ENCODE assay signal across 27 mouse cellular contexts in genomic region chr3:79443850-79444249, GRCm38 (mm10).
DNase-seq lines count a peak whose midpoint lies in the region; ATAC-seq and TF ChIP-seq lines count a peak whose summit lies in the region.
"Had no signal": no experiment of that assay in that cellular context is flagged by ENCODE, and none has a peak within 500 bp of the region (broad histone marks: within the 10 kb centered on the region; RNA-seq: fewer than 3 reads in every experiment).

No protein-coding gene starts in this region.

- WGBS in lung, embryonic 14.5 days: 71% methylated on average over 4 of the region's 4 CpGs

- intact Hi-C loops in left cerebral cortex, postnatal 14 days (cut with DNase I): no loop called here

- H3K36me3 ChIP-seq in lung, embryonic 14.5 days (ENCODE audit: insufficient read depth): no peaks in the 10 kb centered on the region
- H3K36me3 ChIP-seq: heart, embryonic 15.5 days; hindbrain, embryonic 15.5 days; intestine, embryonic 15.5 days; limb, embryonic 12.5 days; liver, embryonic 13.5 days; midbrain, embryonic 15.5 days; neural tube, embryonic 12.5 days had no signal

- CTCF ChIA-PET in Patski (lab: Charles Lee): interaction anchor here (1.1 to 2.4 kb wide), 6 partner anchors 11 to 241 kb away, joined by 3 to 11 read pairs (median 5); no protein-coding TSS in a partner anchor

- no peak for ATAC-seq in CD4-positive, CD25-positive, alpha-beta regulatory T cell, adult 4 months
- ATAC-seq in lung, embryonic 14.5 days (ENCODE audit: insufficient read depth): no peak
- ATAC-seq in Patski: no peak
- ATAC-seq: forebrain, embryonic 13.5 days; intestine, embryonic 15.5 days; midbrain, embryonic 15.5 days had no signal

- H3K9me3 ChIP-seq in lung, embryonic 14.5 days (ENCODE audit: low read depth, low read length): no peaks in the 10 kb centered on the region
- H3K9me3 ChIP-seq: heart, embryonic 15.5 days; hindbrain, embryonic 15.5 days; intestine, embryonic 15.5 days; liver, embryonic 13.5 days; midbrain, embryonic 15.5 days; neural tube, embryonic 12.5 days had no signal

- H3K9ac ChIP-seq in lung, embryonic 14.5 days: no peak overlapping the region
- H3K9ac ChIP-seq: forebrain, embryonic 13.5 days; heart, embryonic 15.5 days; hindbrain, embryonic 15.5 days; intestine, embryonic 15.5 days; limb, embryonic 12.5 days; liver, embryonic 13.5 days; midbrain, embryonic 15.5 days; neural tube, embryonic 12.5 days had no signal

- no peak overlapping the region for H3K27ac ChIP-seq in lung, embryonic 14.5 days (ENCODE audit: low read depth)
- H3K27ac ChIP-seq: forebrain, embryonic 13.5 days; gastrocnemius, adult 2 months; heart, embryonic 15.5 days; hindbrain, embryonic 15.5 days; intestine, embryonic 15.5 days; left cerebral cortex, adult 2 months; limb, embryonic 12.5 days; liver, embryonic 13.5 days; macrophage; midbrain, embryonic 15.5 days; neural tube, embryonic 12.5 days had no signal

- peak; percentile 5 for DNase-seq in CD4-positive, CD25-positive, alpha-beta regulatory T cell, adult 2 months (ENCODE audit: low read depth, low spot score)
- DNase-seq in lung, embryonic 14.5 days: no peak
- DNase-seq in lung, postnatal 36 days: no peak
- DNase-seq in Patski (ENCODE audit: low read depth, low spot score): no peak
- no peak for DNase-seq in urinary bladder, adult 2 months (ENCODE audit: low spot score)
- DNase-seq in left cerebral cortex, postnatal 14 days (ENCODE audit: low spot score in 2 of 2): no peak
- DNase-seq: adrenal gland, postnatal 10 days; cerebellum, adult 2 months; cerebellum, postnatal 36 days; embryo, embryonic 11 days; gastrocnemius, adult 2 months; heart, postnatal 4 days; kidney, postnatal 4 days; liver, embryonic 13.5 days; right cerebral cortex, postnatal 14 days; thymus, postnatal 14 days had no signal

- POLR2A ChIA-PET in Patski (lab: Charles Lee): no interaction called here

- no peaks in the 10 kb centered on the region for H3K27me3 ChIP-seq in lung, embryonic 14.5 days (ENCODE audit: insufficient read depth, low read length)
- no peaks in the 10 kb centered on the region for H3K27me3 ChIP-seq in Patski
- H3K27me3 ChIP-seq: CH12.LX; forebrain, embryonic 13.5 days; heart, embryonic 15.5 days; hindbrain, embryonic 15.5 days; intestine, embryonic 15.5 days; limb, embryonic 12.5 days; liver, embryonic 13.5 days; midbrain, embryonic 15.5 days; neural tube, embryonic 12.5 days had no signal

- no peaks in the 10 kb centered on the region for H3K4me1 ChIP-seq in lung, embryonic 14.5 days (ENCODE audit: insufficient read depth)
- H3K4me1 ChIP-seq: intestine, embryonic 15.5 days; liver, embryonic 13.5 days; midbrain, embryonic 15.5 days; neural tube, embryonic 12.5 days had no signal

- TF ChIP-seq CTCF in lung, embryonic 14.5 days (IDR thresholded peaks at IDR 0.05; ENCODE audit: low read depth): 0 out of 2 replicates have a peak, but pooled peaks have one; percentile 7
- TF ChIP-seq CTCF in Patski (IDR thresholded peaks at IDR 0.05): peak; percentile 38

- in situ Hi-C loops in Patski (cut with MboI; ENCODE audit: low pct_unique_long_range_greater_than_20kb): loop anchor here (10.0 kb wide), 1 partner anchor 489 kb away; no protein-coding TSS in a partner anchor

- H3K4me2 ChIP-seq in lung, embryonic 14.5 days: no peak overlapping the region
- H3K4me2 ChIP-seq: forebrain, embryonic 13.5 days; heart, embryonic 15.5 days; hindbrain, embryonic 15.5 days; intestine, embryonic 15.5 days; limb, embryonic 12.5 days; liver, embryonic 13.5 days; midbrain, embryonic 15.5 days; neural tube, embryonic 12.5 days had no signal

- H3K4me3 ChIP-seq in lung, embryonic 14.5 days (ENCODE audit: low read depth, low read length): no peak overlapping the region
- H3K4me3 ChIP-seq: forebrain, embryonic 13.5 days; gastrocnemius, adult 2 months; heart, embryonic 15.5 days; hindbrain, embryonic 15.5 days; intestine, embryonic 15.5 days; left cerebral cortex, adult 2 months; limb, embryonic 12.5 days; liver, embryonic 13.5 days; midbrain, embryonic 15.5 days; neural tube, embryonic 12.5 days had no signal
